Mouse (Mus musculus) c-Kit-positive CD71-negative TER-119-negative erythroid progenitor cells, embryonic 14.5 days (primary cell): ENCODE measurements at regions not wholly inside any gene's neighbourhood (a gene's known extent, or its start where the extent isn't known, plus 50 kb on each side); places are given as distances from the start of the nearest gene placed in this dataset.

Experiments used
- DNase-seq: peaks from one replicate; pipeline ENCODE4 v3.0.0-alpha.2; 2013; ENCODE audit warnings: low read depth

- DNase-seq, result peak; percentile 14
Measured at GRCm38 (mm10) chr16:95929700-95930435, 60.9 kb downstream of the Psmg1 start.

- DNase-seq, result no peak
Measured at GRCm38 (mm10) chr16:95928290-95929260, 62.2 kb downstream of the Psmg1 start.

GRCm38 (mm10) chr16:95926558-95926957 is 64.2 kb downstream of the Psmg1 start:
- no peak for DNase-seq

GRCm38 (mm10) chr16:95924716-95925115 is 66.0 kb downstream of the Psmg1 start:
- DNase-seq, result no peak

GRCm38 (mm10) chr16:95923991-95924390 is 66.8 kb downstream of the Psmg1 start:
- no peak for DNase-seq

GRCm38 (mm10) chr16:95922369-95922934 is 68.3 kb downstream of the Psmg1 start:
- DNase-seq, result no peak

- no peak for DNase-seq
Measured at GRCm38 (mm10) chr16:95921169-95921568, 69.6 kb downstream of the Psmg1 start.

- no peak for DNase-seq
Measured at GRCm38 (mm10) chr16:95918651-95919425, 71.9 kb downstream of the Psmg1 start.

GRCm38 (mm10) chr16:95917635-95918407 is 72.9 kb downstream of the Psmg1 start:
- no peak for DNase-seq

GRCm38 (mm10) chr16:95913879-95914278 is 76.9 kb downstream of the Psmg1 start:
- DNase-seq, result no peak

- no peak for DNase-seq
Measured at GRCm38 (mm10) chr16:95904531-95905165, 86.1 kb downstream of the Psmg1 start.

GRCm38 (mm10) chr16:95903383-95903913 is 87.3 kb downstream of the Psmg1 start:
- no peak for DNase-seq

GRCm38 (mm10) chr16:95902177-95902576 is 88.6 kb downstream of the Psmg1 start:
- DNase-seq, result no peak

GRCm38 (mm10) chr16:95901388-95901787 is 89.4 kb downstream of the Psmg1 start:
- DNase-seq, result no peak

- DNase-seq, result no peak
Measured at GRCm38 (mm10) chr16:95900181-95900580, 90.6 kb downstream of the Psmg1 start.

- no peak for DNase-seq
Measured at GRCm38 (mm10) chr16:95899672-95900071, 91.1 kb downstream of the Psmg1 start.

- no peak for DNase-seq
Measured at GRCm38 (mm10) chr16:95897843-95898242, 92.9 kb downstream of the Psmg1 start.

GRCm38 (mm10) chr16:95896126-95896525 is 94.6 kb downstream of the Psmg1 start:
- DNase-seq, result no peak

GRCm38 (mm10) chr16:95893534-95894290 is 97.0 kb downstream of the Psmg1 start:
- no peak for DNase-seq

GRCm38 (mm10) chr16:95892356-95892755 is 98.4 kb downstream of the Psmg1 start:
- no peak for DNase-seq
